Mouse (Mus musculus): ENCODE results near the gene Il25.
"Not testable (repeated sequence)": the region's sequence is repeated elsewhere in the genome, so short reads cannot be mapped to it uniquely, and the experiment has no call there.

Gene Il25

GRCm38 (mm10) chr14:54926401-54927158, 5.9 kb upstream of the Il25 start:
- DNase-seq (ENCODE audit: low read depth, low spot score) = no peak

DNA sequence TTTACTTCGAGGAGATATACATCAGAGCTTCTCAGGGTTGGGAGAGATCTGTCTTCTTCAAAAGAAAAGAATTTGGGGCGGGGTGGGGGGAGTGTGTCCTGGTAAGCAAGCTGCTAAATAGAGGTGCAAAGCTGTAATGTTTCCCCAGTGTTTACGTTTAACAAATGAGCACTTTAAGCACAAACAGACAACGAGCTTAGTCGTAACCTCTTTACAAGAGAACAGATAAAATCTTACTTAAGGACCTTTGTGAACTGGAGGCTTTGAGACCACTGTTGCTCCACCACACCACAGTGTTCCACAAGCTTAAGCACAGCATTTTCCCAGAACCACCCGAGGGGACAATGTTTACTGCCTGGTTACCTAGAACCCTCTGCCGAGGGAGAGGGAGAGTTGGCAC, 5.2 kb upstream of the Il25 start:
- DNase-seq (ENCODE audit: low read depth, low spot score) = no peak

GRCm38 (mm10) chr14:54929801-54930200, 2.7 kb upstream of the Il25 start:
- DNase-seq (ENCODE audit: low read depth, low spot score) = no peak

GRCm38 (mm10) chr14:54930431-54930830, 2.1 kb upstream of the Il25 start:
- DNase-seq (ENCODE audit: low read depth, low spot score) = no peak

GRCm38 (mm10) chr14:54935904-54936830, 3.7 kb downstream of the Il25 start, which contains the start of gene Cmtm5:
Gene Cmtm5, plus strand, starts transcription at chr14:54936261.
- no peak for DNase-seq (ENCODE audit: low read depth, low spot score)

- no peak for DNase-seq (ENCODE audit: low read depth, low spot score)
These were observed 4.3 kb downstream of the Il25 start for GRCm38 (mm10) chr14:54936831-54937160.

DNA sequence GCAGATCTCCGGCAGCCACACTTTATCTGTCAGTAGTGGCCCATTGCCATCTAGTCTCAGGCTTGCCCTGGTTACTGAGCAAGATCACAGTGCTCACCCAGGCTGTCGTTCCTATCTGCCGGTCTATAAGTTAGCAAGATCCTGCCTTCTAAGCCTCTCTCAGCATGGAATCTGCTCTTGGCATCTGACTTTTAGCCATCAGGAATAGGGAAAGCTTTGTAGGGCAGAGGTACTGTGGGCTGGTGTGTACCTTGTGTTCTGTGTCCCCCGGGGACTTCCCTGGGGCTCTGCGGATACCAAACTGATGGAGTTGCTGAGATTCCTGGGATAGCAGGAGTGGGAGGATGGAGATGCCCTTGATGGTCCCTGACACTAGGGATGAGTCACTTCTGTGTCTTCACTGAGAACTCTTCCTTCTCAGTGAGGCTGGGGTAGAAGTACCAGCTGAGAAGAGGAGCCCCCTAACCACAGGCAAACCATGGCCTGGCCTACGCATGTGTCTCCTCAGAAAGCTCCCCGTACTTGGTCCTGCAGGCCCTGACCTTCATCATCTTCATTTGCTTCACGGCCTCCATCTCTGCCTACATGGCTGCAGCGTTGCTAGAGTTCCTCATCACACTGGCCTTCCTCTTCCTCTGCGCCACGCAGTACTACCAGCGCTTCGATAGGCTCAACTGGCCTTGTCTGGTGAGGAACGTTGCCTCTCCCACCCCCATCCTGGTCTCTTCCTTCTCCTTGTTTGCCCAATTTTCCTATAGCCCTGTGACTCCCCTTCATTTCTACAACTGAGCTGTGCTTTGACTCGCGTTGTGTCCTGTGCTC, 5.1 kb downstream of the Il25 start:
- no peak for DNase-seq (ENCODE audit: low read depth, low spot score)

- no peak for DNase-seq (ENCODE audit: low read depth, low spot score)
These were observed 6.1 kb downstream of the Il25 start for GRCm38 (mm10) chr14:54938431-54939219.

DNA sequence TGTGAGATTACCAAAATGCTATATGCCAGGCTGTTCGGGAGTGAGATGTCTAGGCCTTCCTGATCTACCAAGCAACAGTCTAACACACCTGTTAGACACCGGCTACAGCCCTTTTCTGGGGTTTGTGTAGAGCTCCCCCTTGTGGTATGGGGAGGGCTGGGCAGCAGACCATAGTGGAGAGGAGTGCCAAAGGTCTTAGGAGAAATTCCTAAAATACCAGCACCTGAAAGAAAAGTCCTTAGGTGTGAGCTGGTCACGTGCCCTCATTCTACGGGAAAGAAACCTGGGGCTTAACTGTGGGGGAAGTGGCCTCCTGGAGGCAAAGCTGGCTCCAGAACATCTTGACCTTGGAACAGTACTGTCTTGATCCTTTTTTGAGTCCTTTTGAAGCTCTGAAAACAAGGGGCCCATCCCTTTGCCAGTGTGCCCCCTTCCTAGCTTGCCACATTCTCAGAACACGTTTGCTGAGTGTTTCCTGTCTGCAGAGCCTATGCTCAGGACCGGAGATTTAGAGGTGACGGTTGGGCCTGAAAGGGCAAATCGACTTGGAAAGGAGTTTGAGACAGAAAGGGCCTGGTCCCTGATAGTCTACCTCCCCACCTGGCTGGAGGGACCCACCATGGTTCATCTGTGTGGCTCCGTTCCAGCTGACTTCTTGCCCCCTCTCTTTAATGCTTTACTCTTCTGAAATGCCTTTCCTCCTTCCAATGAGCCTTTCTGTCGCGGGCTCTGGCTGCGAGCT, 7.1 kb downstream of the Il25 start:
- peak; percentile 56 for DNase-seq (ENCODE audit: low read depth, low spot score)

DNA sequence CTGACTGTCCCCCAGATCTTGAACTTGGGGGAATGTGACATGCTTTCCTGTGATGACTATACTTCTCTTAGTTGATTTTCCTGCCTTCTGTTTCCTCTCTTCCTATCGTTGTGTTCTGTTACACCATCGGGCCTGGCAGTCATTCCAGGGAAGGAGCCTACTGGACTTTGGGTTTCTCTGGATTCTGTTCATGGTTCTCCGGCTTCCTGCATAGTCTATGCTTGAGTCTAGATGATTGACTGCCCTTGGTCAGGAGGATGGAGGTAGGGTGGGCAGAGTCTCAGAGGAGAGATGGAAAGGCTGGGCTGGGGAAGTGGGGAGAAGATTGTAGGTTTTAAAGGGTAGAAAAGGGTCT, 7.7 kb downstream of the Il25 start:
- DNase-seq (ENCODE audit: low read depth, low spot score) = no peak

- DNase-seq (ENCODE audit: low read depth, low spot score) = no peak
These were observed 8.8 kb downstream of the Il25 start for GRCm38 (mm10) chr14:54941024-54941978.

DNA sequence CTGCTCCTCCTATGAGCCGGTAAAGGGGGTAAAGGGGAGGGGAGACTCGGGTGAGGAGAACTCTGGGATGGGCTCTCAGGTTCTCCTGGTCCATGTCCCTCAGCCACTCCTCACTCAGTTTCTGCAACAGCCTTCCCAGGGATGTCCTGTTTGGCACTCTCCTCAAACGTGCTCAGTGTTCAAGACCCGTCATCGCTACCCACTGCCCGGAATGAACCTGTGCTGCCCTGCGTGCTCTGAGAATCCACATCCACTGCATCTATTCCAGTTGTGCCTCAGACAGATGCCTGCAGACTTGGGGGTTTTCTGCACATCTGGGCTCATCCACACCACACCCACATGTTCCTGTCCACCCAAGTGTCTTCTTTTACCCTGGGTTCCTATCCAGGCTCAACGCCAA, 10.0 kb downstream of the Il25 start:
- DNase-seq (ENCODE audit: low read depth, low spot score) = no peak

DNA sequence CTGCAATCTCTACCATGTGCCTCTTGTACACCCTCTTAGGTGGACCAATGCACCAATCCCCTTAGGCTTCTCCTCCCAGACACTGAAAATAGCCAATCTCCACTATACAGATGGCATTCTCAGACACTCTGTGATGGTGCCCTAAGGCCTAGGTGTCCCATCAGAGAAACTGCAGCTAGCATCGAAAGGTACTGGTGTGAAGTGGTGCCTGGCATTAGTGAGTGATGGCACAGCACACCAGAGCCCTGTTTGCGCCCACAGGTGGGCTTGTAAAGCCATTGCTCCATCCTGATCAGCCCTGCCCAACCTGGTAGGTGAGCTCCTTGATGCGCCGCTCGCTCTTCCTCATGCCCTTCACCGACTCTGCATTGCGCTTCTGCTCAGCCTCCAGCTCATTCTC, 11.5 kb downstream of the Il25 start:
- no peak for DNase-seq (ENCODE audit: low read depth, low spot score)

DNA sequence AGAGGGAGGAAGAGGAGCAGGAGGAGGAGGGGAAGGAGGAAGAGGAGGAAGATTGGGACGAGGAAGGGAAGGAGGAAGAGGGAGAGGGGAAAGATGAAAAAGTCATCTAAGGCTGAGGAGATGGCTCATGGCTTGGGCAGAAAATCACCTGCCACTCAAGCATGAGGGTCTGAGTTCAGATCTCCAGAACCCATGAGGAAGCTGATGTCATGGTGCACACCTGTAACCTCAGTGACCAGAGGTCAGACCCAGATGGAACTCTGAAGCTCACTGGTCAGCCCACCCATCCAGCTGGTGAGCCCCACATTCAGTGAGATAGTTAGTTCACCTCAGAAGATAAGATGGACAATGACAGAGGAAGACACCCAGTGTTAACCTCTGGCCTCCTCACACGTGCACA, 12.4 kb downstream of the Il25 start:
- DNase-seq (ENCODE audit: low read depth, low spot score) = no peak

- no peak for DNase-seq (ENCODE audit: low read depth, low spot score)
These were observed 13.6 kb downstream of the Il25 start for GRCm38 (mm10) chr14:54945975-54946704.

GRCm38 (mm10) chr14:54947008-54947407, 14.5 kb downstream of the Il25 start:
- DNase-seq (ENCODE audit: low read depth, low spot score) = not testable (repeated sequence)

DNA sequence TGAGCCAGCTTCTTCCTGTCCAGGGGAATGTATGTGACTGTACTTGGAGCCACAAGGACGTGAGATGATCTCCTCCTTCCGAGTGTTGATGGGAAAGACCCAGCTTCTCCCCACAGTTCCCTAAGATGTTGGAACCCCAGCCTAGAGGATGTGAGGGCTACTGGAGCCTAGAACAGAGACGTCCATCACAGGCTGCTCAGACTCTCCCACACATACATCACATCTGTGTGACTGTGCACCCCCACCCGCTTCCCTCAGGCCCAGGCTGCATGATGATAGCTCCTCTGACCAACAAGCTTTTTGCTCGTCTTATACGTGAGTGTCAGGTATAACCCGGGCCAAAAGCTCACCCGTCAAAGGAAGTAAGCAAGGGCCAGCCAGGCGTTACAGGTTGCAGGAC, 16.3 kb downstream of the Il25 start:
- DNase-seq (ENCODE audit: low read depth, low spot score) = no peak

GRCm38 (mm10) chr14:54950493-54950892, 18.0 kb downstream of the Il25 start:
- no peak for DNase-seq (ENCODE audit: low read depth, low spot score)

GRCm38 (mm10) chr14:54951587-54951986, 19.1 kb downstream of the Il25 start:
- no peak for DNase-seq (ENCODE audit: low read depth, low spot score)
